In the genomic region with DNA sequence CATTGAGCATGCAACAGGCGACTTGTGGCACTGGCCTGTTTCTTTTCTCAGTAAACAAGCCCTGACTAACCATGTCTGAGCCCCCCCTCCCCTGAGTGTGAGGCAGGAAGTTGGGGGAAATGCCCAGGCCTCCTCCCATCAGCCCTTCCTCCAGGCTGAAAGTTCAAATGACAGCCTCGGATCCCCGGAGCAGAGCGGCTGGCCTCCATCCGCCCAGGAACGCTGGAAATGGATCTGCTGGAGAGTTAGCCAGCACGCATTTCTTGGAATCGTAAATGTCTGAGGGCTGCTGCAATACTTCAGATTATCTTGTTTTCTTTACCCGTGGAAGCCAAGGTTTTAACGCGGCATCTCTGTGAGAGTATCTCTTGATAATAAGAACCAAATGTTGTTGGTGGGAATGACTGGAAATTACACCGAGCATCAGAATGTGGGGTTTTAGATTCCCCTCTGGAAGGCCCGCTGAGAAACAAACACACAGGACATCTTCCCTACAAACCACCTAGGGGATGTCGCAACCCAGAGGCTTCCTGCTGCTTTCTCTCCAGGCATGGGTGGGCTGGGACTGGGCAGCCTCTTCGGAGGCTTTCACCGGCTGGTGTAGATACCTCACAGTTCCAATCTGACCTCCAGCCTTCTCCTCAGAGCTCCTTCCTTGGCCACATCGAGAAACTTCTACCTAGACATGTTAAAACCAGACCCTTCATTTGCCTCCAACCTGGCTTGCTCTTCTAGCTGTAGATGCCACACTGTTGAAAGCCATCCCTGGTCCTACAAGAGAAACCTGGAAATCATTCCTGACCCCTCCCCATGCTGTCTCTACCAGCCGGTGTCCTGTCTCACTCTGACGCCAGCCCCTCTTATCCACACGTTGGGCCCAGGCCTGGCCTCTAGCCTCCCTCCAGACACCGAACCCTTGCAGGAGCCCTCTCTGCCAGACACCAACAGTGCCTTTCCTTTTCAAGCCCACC, we compare ENCODE assay signal across 9 mouse cellular contexts. TPM values are rescaled to one million over a fixed set of nuclear protein-coding genes. Genes with fewer than 3 reads are reported as not detected.
DNase-seq lines count a peak whose midpoint lies in the region; ATAC-seq lines count a peak whose summit lies in the region.
"Had no signal": no experiment of that assay in that cellular context is flagged by ENCODE, and none has a peak within 500 bp of the region (broad histone marks: within the 10 kb centered on the region; RNA-seq: fewer than 3 reads in every experiment).

No protein-coding gene starts in this region.

- 27% methylated on average over 21 of the region's 21 CpGs for WGBS in embryonic facial prominence, embryonic 15.5 days
- WGBS in intestine, embryonic 14.5 days: 32% methylated on average over 21 of the region's 21 CpGs

- H3K9ac ChIP-seq in embryonic facial prominence, embryonic 15.5 days: no peak overlapping the region
- H3K9ac ChIP-seq in intestine, embryonic 14.5 days (ENCODE audit: low read length): no peak overlapping the region

- ATAC-seq in CD4-positive, CD25-positive, alpha-beta regulatory T cell, adult 4 months: no peak
- ATAC-seq in embryonic facial prominence, embryonic 15.5 days (ENCODE audit: insufficient number of reproducible peaks, low FRiP score, low TSS enrichment, low read depth): peak; percentile 29; the same call in 1 of the 2 replicates
- ATAC-seq in intestine, embryonic 14.5 days (replicated peaks; ENCODE audit: low FRiP score, low TSS enrichment, low read depth): no peak

- peaks cover 57% of the 10 kb centered on the region for H3K4me1 ChIP-seq in embryonic facial prominence, embryonic 15.5 days
- peaks cover 24% of the 10 kb centered on the region for H3K4me1 ChIP-seq in intestine, embryonic 14.5 days (replicated peaks; ENCODE audit: control insufficient read depth, insufficient read depth, low read length)

- H3K4me2 ChIP-seq in embryonic facial prominence, embryonic 15.5 days (replicated peaks): no peak overlapping the region
- H3K4me2 ChIP-seq in intestine, embryonic 14.5 days (ENCODE audit: low read length): no peak overlapping the region

- H3K9me3 ChIP-seq in embryonic facial prominence, embryonic 15.5 days (replicated peaks): no peaks in the 10 kb centered on the region
- H3K9me3 ChIP-seq in intestine, embryonic 14.5 days (ENCODE audit: control insufficient read depth, low read length): no peaks in the 10 kb centered on the region

- H3K27me3 ChIP-seq in embryonic facial prominence, embryonic 15.5 days: no peaks in the 10 kb centered on the region
- H3K27me3 ChIP-seq in intestine, embryonic 14.5 days (replicated peaks; ENCODE audit: control insufficient read depth, insufficient read depth, low read length): no peaks in the 10 kb centered on the region

- no peaks in the 10 kb centered on the region for H3K36me3 ChIP-seq in embryonic facial prominence, embryonic 15.5 days
- no peaks in the 10 kb centered on the region for H3K36me3 ChIP-seq in intestine, embryonic 14.5 days (ENCODE audit: control insufficient read depth, insufficient read depth, low read length)

- H3K27ac ChIP-seq in embryonic facial prominence, embryonic 15.5 days (replicated peaks): peak overlapping the region; percentile 82
- peak overlapping the region; percentile 75 for H3K27ac ChIP-seq in intestine, embryonic 14.5 days (ENCODE audit: low read depth)

- DNase-seq in CD4-positive, CD25-positive, alpha-beta regulatory T cell, adult 2 months (ENCODE audit: low read depth, low spot score): peak; percentile 13
- peak; percentile 59 for DNase-seq in intestine, embryonic 14.5 days (ENCODE audit: low spot score)
- DNase-seq in lung, postnatal 10 days: peak; percentile 75
- DNase-seq in spleen, adult 12 weeks (ENCODE audit: low spot score): no peak
- no peak for DNase-seq in frontal cortex, postnatal 14 days (ENCODE audit: low spot score in 2 of 2)
- DNase-seq in thymus, postnatal 25 days: no peak

- H3K4me3 ChIP-seq in embryonic facial prominence, embryonic 15.5 days (replicated peaks): no peak overlapping the region
- H3K4me3 ChIP-seq in intestine, embryonic 14.5 days (ENCODE audit: low read depth, low read length): no peak overlapping the region

RNA-seq across cellular contexts. Expression of a gene that starts 31.1 kb away (rescaled TPM):
- polyA plus RNA-seq in CD4-positive, CD25-positive, alpha-beta regulatory T cell, adult 4 months (2017; shearing (Covaris generic)): not detected
- 1.00 and 1.6 TPM in 2 replicates for polyA plus RNA-seq in embryonic facial prominence, embryonic 15.5 days (2015; fragmentation: Nextera tagmentation; extraction: Ambion mirVana)
- 0.20 and 0.40 TPM in 2 replicates for polyA plus RNA-seq in intestine, embryonic 14.5 days (2014; fragmentation: Nextera tagmentation; extraction: Ambion mirVana)
- polyA plus RNA-seq: large intestine, adult 2 months had no signal

RNA-seq across cellular contexts. Expression of a gene that starts 31.2 kb away (rescaled TPM):
- under 1 TPM in 1 of 2 experiments, not detected in 1; 0.08 TPM for polyA plus RNA-seq in CD4-positive, CD25-positive, alpha-beta regulatory T cell, adult 4 months (2017; shearing (Covaris generic))
- 0.07 and 0.70 TPM in 2 replicates for polyA plus RNA-seq in embryonic facial prominence, embryonic 15.5 days (2015; fragmentation: Nextera tagmentation; extraction: Ambion mirVana)
- 0.22 and 0.23 TPM in 2 replicates for polyA plus RNA-seq in intestine, embryonic 14.5 days (2014; fragmentation: Nextera tagmentation; extraction: Ambion mirVana)

RNA-seq across cellular contexts. Expression of a gene that starts 42.8 kb away (rescaled TPM):
- not detected for polyA plus RNA-seq in CD4-positive, CD25-positive, alpha-beta regulatory T cell, adult 4 months (2017; shearing (Covaris generic))
- 258 and 266 TPM in 2 replicates for polyA plus RNA-seq in embryonic facial prominence, embryonic 15.5 days (2015; fragmentation: Nextera tagmentation; extraction: Ambion mirVana)
- 236 and 255 TPM in 2 replicates for polyA plus RNA-seq in intestine, embryonic 14.5 days (2014; fragmentation: Nextera tagmentation; extraction: Ambion mirVana)

Comparison
In these comparisons a context has a peak if more than half of its experiments do, and no peak if none do; other contexts are left out.
1. DNase-seq: peak in CD4-positive, CD25-positive, alpha-beta regulatory T cell, adult 2 months (single experiment), intestine, embryonic 14.5 days (single experiment) and lung, postnatal 10 days (single experiment); none in spleen, adult 12 weeks (single experiment), frontal cortex, postnatal 14 days (0 of 2) and thymus, postnatal 25 days (single experiment).
2. RNA of a gene that starts 42.8 kb away (polyA plus RNA-seq): 258 to 266 TPM in embryonic facial prominence, embryonic 15.5 days and 236 to 255 TPM in intestine, embryonic 14.5 days; not detected in CD4-positive, CD25-positive, alpha-beta regulatory T cell, adult 4 months; every median in the first group is over 100 times any median in the second.